Mouse (Mus musculus) heart, adult 11 months (tissue): Measurements from ENCODE around the gene Smok3c.

Experiments used
- DNase-seq: peaks from one replicate; pipeline ENCODE4 v3.0.0; 2022

Gene Smok3c

DNA sequence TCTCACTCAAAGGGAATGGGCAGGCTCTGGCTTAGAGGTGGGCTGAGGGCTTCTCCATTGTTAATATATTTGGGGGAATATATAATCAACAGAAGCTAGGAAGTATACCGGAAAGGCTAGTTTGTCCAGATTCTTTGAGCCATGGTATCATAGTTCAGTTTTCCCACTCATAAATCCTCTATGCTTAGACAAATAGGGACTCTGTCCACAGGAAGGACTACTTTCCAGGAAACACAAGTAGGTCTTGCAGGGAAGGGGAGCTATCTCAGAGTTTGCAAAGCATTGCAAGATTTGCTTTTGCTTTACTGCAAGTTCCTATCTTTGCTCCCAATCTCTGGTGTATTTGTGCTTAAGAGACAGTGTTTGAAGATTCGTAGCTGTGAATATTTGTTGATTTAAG is 52.0 kb downstream of the Smok3c start:
- peak; percentile 13 for DNase-seq

GRCm38 (mm10) chr5:138107130-138107529 is 54.1 kb downstream of the Smok3c start:
- DNase-seq, result peak; percentile 61

DNA sequence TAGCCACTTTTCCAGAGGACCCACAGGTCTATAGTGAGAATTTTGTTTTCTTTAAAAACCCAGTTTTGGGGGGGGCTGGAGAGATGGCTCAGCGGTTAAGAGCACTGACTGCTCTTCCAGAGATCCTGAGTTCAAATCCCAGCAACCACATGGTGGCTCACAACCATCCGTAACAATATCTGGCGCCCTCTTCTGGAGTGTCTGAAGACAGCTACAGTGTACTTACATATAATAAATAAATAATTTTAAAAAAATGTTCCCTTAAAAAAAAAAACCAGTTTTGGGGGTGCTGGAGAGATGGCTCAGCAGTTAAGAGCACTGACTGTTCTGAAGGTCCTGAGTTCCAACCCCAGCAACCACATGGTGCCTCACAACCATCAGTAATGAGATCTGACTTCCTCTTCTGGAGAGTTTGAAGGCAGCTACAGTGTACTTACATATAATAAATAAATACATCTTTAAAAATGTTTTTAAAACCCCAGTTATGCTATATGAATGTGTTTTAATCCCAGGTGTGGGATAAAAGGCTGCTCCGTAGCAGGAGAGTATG is 56.9 kb downstream of the Smok3c start:
- peak; percentile 23 for DNase-seq
